8 mouse cellular contexts compared by ENCODE assay signal in genomic region chr15:85610618-85611218, GRCm38 (mm10). TPM values are rescaled to one million over a fixed set of nuclear protein-coding genes. Genes with fewer than 3 reads are reported as not detected.
DNase-seq lines count a peak whose midpoint lies in the region; ATAC-seq lines count a peak whose summit lies in the region.

No protein-coding gene starts in this region.

- 0 out of 2 replicates have a peak, but pooled peaks cover 4% of the 10 kb centered on the region for H3K4me1 ChIP-seq in hindbrain, embryonic 11.5 days (replicated peaks; ENCODE audit: control insufficient read depth, insufficient read depth, low read length)

- H3K9ac ChIP-seq in hindbrain, embryonic 11.5 days (ENCODE audit: low read depth, low read length): no peak overlapping the region

- H3K4me2 ChIP-seq in hindbrain, embryonic 11.5 days (replicated peaks; ENCODE audit: low read depth, low read length): no peak overlapping the region

- WGBS in hindbrain, embryonic 11.5 days: 73% methylated on average over 8 of the region's 8 CpGs

- no peaks in the 10 kb centered on the region for H3K36me3 ChIP-seq in hindbrain, embryonic 11.5 days (ENCODE audit: control insufficient read depth, insufficient read depth, low read length)

- H3K27me3 ChIP-seq in hindbrain, embryonic 11.5 days (ENCODE audit: control insufficient read depth, insufficient read depth, low read length): peaks cover 16% of the 10 kb centered on the region

- DNase-seq in Muller cell, postnatal 12 days (ENCODE audit: inconsistent ontology term): peak; percentile 99
- peak; percentile 91 for DNase-seq in cerebellum, adult 9-10 months
- peak; percentile 85 for DNase-seq in hindbrain, embryonic 11.5 days (ENCODE audit: low spot score)
- DNase-seq in layer of hippocampus, postnatal 14 days (ENCODE audit: low spot score in 2 of 2): peak; percentile 83 to 92
- DNase-seq in lung, postnatal 36 days: peak; percentile 97
- DNase-seq in retina, postnatal 7 days (ENCODE audit: low read depth, low spot score): peak; percentile 76
- DNase-seq in urinary bladder, adult 18-20 months (ENCODE audit: low spot score in 2 of 2): peak; percentile 69 to 89

- H3K27ac ChIP-seq in hindbrain, embryonic 11.5 days (ENCODE audit: low read depth, low read length): no peak overlapping the region

- H3K4me3 ChIP-seq in hindbrain, embryonic 11.5 days (ENCODE audit: low read depth, low read length): no peak overlapping the region

- no peaks in the 10 kb centered on the region for H3K9me3 ChIP-seq in hindbrain, embryonic 11.5 days (ENCODE audit: control insufficient read depth, low read length)

- ATAC-seq in frontal cortex, adult (ENCODE audit: low TSS enrichment): peak; percentile 69
- ATAC-seq in hindbrain, embryonic 11.5 days (ENCODE audit: low FRiP score): peak; percentile 58

RNA-seq across cellular contexts. Expression of gene Wnt7b, which starts 28.4 kb away (rescaled TPM):
- 61.6 and 79.7 TPM in 2 replicates for polyA plus RNA-seq in hindbrain, embryonic 11.5 days (2014; fragmentation: Nextera tagmentation; extraction: Ambion mirVana)
- total RNA-seq in layer of hippocampus, postnatal 14 days (2021): 10 to 100 TPM; 33.8 to 34.8 TPM
